Mouse (Mus musculus): ENCODE measurements around the gene Mecom. TPM values are rescaled to one million over a fixed set of nuclear protein-coding genes. Genes with fewer than 3 reads are reported as not detected.

Gene Mecom
- polyA plus RNA-seq, 1 experiment from 2014 or later: 218 TPM

DNA sequence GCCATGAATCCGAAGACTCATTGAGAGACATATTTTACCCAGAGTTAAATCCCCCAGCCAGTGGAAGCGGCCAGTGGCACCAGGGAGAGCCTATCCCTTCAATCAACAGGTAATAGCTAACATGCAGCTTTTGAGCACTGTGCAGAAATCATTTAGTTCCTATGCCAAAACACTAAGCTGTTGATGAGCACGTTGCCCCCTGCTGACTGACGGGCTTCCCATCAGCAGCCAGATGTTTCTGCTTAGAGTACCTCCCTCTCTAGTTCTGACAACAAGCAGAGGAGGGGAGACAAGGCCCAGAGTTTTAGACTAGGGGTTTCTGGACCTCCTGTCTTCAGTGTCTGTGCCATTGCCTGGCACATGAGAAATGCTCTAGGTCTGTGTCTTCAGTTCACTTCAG is 239.7 kb downstream of the Mecom start:
- H3K4me3 ChIP-seq (ENCODE audit: low read depth, low read length): no peak overlapping the region
- DNase-seq (ENCODE audit: low spot score) (no peak), ATAC-seq (ENCODE audit: insufficient number of reproducible peaks, low FRiP score, low TSS enrichment, low read depth) (no peak)
- peaks cover 20% of the 10 kb centered on the region for H3K4me1 ChIP-seq (ENCODE audit: control insufficient read depth, insufficient read depth, low read length)
- no peak overlapping the region for H3K27ac ChIP-seq (replicated peaks; ENCODE audit: low read depth, low read length)
- no peaks in the 10 kb centered on the region for H3K27me3 ChIP-seq (ENCODE audit: control insufficient read depth, insufficient read depth, low read length)
- no peaks in the 10 kb centered on the region for H3K36me3 ChIP-seq (ENCODE audit: control insufficient read depth, insufficient read depth, low read length)
- WGBS: 17% methylated on average over 4 of the region's 4 CpGs
- H3K9me3 ChIP-seq (ENCODE audit: control insufficient read depth, low read length): no peaks in the 10 kb centered on the region
- H3K4me2 ChIP-seq (ENCODE audit: low read depth, severe bottlenecking): no peak overlapping the region
- no peak overlapping the region for H3K9ac ChIP-seq (ENCODE audit: low read length)

DNA sequence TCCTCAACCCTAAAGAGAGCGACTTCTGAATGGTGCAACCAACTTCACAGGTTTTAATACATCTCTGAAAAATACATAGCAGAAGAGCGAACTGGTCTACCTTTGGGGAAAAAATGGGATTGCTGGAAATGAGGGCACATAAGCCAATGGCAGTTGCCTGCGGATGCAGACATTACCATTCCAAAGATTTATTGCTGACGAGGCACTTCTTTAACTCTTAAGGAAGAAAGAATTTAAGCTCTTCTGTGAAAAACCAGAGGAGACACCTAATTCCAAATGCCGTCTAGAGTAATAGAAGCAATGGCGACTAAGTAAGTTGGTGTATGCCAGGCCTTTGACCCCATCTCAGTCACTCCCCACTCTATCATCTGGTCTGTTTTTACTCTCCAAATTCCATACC is 240.2 kb downstream of the Mecom start:
- no peak overlapping the region for H3K4me2 ChIP-seq (ENCODE audit: low read depth, severe bottlenecking)
- no peaks in the 10 kb centered on the region for H3K9me3 ChIP-seq (ENCODE audit: control insufficient read depth, low read length)
- ATAC-seq (ENCODE audit: insufficient number of reproducible peaks, low FRiP score, low TSS enrichment, low read depth) (no peak), DNase-seq (ENCODE audit: low spot score) (no peak)
- no peak overlapping the region for H3K27ac ChIP-seq (replicated peaks; ENCODE audit: low read depth, low read length)
- H3K27me3 ChIP-seq (ENCODE audit: control insufficient read depth, insufficient read depth, low read length): no peaks in the 10 kb centered on the region
- no peak overlapping the region for H3K4me3 ChIP-seq (ENCODE audit: low read depth, low read length)
- H3K9ac ChIP-seq (ENCODE audit: low read length): no peak overlapping the region
- H3K36me3 ChIP-seq (ENCODE audit: control insufficient read depth, insufficient read depth, low read length): no peaks in the 10 kb centered on the region
- WGBS: 69% methylated on average over 6 of the region's 6 CpGs
- H3K4me1 ChIP-seq (ENCODE audit: control insufficient read depth, insufficient read depth, low read length): peaks cover 20% of the 10 kb centered on the region

DNA sequence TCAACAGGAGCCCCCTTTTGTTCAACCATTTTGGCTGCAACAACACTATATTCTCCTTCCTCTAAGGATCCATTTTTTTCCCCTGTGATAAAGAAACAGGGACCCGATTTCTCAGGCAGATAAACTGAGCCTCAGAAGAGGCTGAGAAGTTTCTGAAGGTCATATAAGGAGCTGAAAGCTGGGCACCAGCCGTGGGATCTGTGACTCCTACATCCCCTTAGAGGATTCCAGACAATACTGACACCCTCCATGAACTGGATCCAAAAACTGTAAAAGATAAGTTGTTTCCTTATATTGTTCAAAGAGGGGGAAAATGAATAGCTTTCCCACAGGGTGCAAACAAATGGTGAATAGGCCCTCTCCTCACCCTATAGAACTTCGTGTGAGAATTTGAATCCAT is 241.7 kb downstream of the Mecom start:
- H3K9me3 ChIP-seq (ENCODE audit: control insufficient read depth, low read length): no peaks in the 10 kb centered on the region
- DNase-seq (ENCODE audit: low spot score) (no peak), ATAC-seq (ENCODE audit: insufficient number of reproducible peaks, low FRiP score, low TSS enrichment, low read depth) (no peak)
- H3K27ac ChIP-seq (replicated peaks; ENCODE audit: low read depth, low read length): no peak overlapping the region
- no peaks in the 10 kb centered on the region for H3K36me3 ChIP-seq (ENCODE audit: control insufficient read depth, insufficient read depth, low read length)
- WGBS: 68% methylated on average over 3 of the region's 3 CpGs
- H3K4me3 ChIP-seq (ENCODE audit: low read depth, low read length): no peak overlapping the region
- peaks cover 22% of the 10 kb centered on the region for H3K4me1 ChIP-seq (ENCODE audit: control insufficient read depth, insufficient read depth, low read length)
- no peak overlapping the region for H3K9ac ChIP-seq (ENCODE audit: low read length)
- no peaks in the 10 kb centered on the region for H3K27me3 ChIP-seq (ENCODE audit: control insufficient read depth, insufficient read depth, low read length)
- H3K4me2 ChIP-seq (ENCODE audit: low read depth, severe bottlenecking): no peak overlapping the region

DNA sequence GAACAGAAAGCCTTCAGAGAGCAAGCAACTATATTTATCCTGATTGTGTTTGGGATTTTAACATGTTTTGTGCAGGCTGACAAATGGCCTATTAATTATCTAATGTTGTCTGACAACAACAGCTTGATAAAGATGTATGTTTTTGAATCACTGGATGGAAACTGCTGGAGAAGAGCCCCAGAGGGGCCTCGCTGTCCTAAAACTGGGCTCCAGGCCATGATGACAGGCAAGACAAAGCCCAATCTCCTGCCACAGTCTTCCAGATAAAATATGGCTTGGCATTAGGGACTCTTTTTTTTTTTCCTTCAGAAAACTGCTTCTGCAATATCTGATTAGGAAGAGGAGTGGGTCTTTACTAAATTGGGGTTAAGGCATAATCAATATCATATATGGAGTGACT is 248.3 kb downstream of the Mecom start:
- WGBS: 62% methylated on average over 1 of the region's 1 CpGs
- Histone ChIP-seq H3K9me3 (ENCODE audit: control insufficient read depth, low read length) (no peaks in the 10 kb centered on the region), H3K36me3 (ENCODE audit: control insufficient read depth, insufficient read depth, low read length) (no peaks in the 10 kb centered on the region), H3K4me1 (ENCODE audit: control insufficient read depth, insufficient read depth, low read length) (peaks cover 24% of the 10 kb centered on the region), H3K4me3 (ENCODE audit: low read depth, low read length) (no peak overlapping the region), H3K9ac (ENCODE audit: low read length) (no peak overlapping the region), H3K27me3 (ENCODE audit: control insufficient read depth, insufficient read depth, low read length) (no peaks in the 10 kb centered on the region), H3K27ac (replicated peaks; ENCODE audit: low read depth, low read length) (0 out of 2 replicates have a peak overlapping the region, but pooled peaks have one; percentile 42), H3K4me2 (ENCODE audit: low read depth, severe bottlenecking) (no peak overlapping the region)
- no peak for ATAC-seq (ENCODE audit: insufficient number of reproducible peaks, low FRiP score, low TSS enrichment, low read depth)
- no peak for DNase-seq (ENCODE audit: low spot score)

DNA sequence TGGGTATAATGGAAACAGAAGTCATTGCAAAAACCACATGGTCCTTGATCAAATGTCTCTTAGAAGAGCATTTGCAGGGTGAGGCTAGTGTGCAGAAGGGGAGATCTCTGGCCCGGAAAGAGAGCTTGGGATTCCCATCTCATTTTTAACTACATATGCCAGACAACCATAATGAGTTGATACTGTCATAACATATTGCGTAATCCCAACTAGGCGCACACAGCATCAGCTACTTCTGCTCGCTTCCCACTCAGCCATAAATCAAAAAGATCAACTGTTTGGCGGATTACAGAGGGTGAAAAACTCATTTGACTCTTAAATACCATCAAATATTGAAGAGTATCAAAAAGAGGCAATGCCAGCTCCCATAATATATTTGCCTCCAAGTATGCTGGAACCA is 253.4 kb downstream of the Mecom start:
- Histone ChIP-seq H3K36me3 (ENCODE audit: control insufficient read depth, insufficient read depth, low read length) (no peaks in the 10 kb centered on the region; the same call in 1 of the 2 replicates), H3K4me2 (ENCODE audit: low read depth, severe bottlenecking) (no peak overlapping the region), H3K9me3 (ENCODE audit: control insufficient read depth, low read length) (no peaks in the 10 kb centered on the region), H3K9ac (ENCODE audit: low read length) (no peak overlapping the region), H3K27ac (replicated peaks; ENCODE audit: low read depth, low read length) (no peak overlapping the region), H3K27me3 (ENCODE audit: control insufficient read depth, insufficient read depth, low read length) (no peaks in the 10 kb centered on the region), H3K4me1 (ENCODE audit: control insufficient read depth, insufficient read depth, low read length) (peaks cover 12% of the 10 kb centered on the region), H3K4me3 (ENCODE audit: low read depth, low read length) (no peak overlapping the region)
- ATAC-seq (ENCODE audit: insufficient number of reproducible peaks, low FRiP score, low TSS enrichment, low read depth) (no peak), DNase-seq (ENCODE audit: low spot score) (no peak)
- WGBS: 90% methylated on average over 5 of the region's 5 CpGs

DNA sequence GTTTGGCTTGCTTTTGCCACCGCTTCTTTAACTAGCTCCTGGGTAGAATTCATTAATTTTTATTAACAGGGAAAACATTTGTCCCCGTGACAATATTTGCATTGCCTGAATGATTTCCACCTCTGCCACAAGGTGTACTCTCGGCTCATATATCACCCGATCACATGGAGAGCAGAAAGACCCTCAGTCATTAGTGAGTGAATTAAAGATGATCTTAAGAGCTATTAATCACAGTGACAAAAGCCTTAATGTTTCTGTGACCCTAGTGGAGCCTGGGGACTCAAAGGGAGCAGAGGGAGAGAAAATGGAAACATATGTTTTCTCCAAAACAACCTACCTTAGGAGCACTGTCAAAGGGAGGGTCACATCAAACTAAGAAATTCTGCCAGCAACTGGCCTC is 261.3 kb downstream of the Mecom start:
- WGBS: 11% methylated on average over 4 of the region's 4 CpGs
- H3K4me2 ChIP-seq (ENCODE audit: low read depth, severe bottlenecking): no peak overlapping the region
- H3K4me3 ChIP-seq (ENCODE audit: low read depth, low read length): no peak overlapping the region
- H3K36me3 ChIP-seq (ENCODE audit: control insufficient read depth, insufficient read depth, low read length): no peaks in the 10 kb centered on the region
- no peaks in the 10 kb centered on the region for H3K9me3 ChIP-seq (ENCODE audit: control insufficient read depth, low read length)
- H3K4me1 ChIP-seq (ENCODE audit: control insufficient read depth, insufficient read depth, low read length): peaks cover 25% of the 10 kb centered on the region
- H3K27me3 ChIP-seq (ENCODE audit: control insufficient read depth, insufficient read depth, low read length): no peaks in the 10 kb centered on the region
- DNase-seq (ENCODE audit: low spot score) (no peak), ATAC-seq (ENCODE audit: insufficient number of reproducible peaks, low FRiP score, low TSS enrichment, low read depth) (no peak)
- no peak overlapping the region for H3K9ac ChIP-seq (ENCODE audit: low read length)
- peak overlapping the region; percentile 43; the same call in 1 of the 2 replicates for H3K27ac ChIP-seq (replicated peaks; ENCODE audit: low read depth, low read length)

DNA sequence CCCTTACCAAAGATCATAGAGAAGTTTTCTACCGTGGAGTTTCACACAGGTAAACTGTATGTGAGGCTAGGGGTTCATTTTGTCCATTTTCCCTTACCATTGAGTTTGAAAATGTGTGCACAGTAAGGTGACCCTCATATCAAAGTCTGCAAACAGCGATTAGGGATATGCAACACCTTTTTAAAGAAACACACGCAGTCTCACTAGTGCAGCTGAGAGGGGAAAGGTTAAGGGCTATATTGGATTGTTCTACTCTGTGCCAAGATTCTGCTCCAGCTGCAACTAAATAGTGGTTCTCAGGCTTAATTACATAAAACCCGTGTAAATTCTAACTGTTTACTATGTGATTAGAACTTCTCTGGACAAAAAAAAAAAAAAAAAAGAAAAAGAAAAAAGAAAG is 263.7 kb downstream of the Mecom start:
- DNase-seq (ENCODE audit: low spot score): no peak
- 50% methylated on average over 4 of the region's 4 CpGs for WGBS

DNA sequence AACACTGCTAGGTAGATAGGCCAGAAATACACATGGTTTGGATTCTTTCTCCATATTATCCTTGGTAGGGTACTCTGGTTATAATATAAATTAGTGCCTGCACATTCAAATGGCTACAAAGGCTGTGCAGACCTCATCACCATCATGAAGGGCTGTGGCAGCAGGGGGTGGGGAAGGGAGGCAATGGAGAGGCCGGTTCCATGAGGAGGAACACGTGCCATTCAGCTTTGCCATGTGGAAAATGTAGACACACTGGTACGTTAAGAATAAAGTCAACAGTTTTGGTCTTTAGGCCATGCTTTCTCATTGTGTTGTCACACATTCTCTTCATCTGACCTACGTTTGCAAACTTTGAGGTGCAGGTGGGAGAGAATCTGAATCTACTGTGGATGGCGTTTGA is 264.2 kb downstream of the Mecom start:
- no peak for ATAC-seq (ENCODE audit: insufficient number of reproducible peaks, low FRiP score, low TSS enrichment, low read depth)
- Histone ChIP-seq H3K36me3 (ENCODE audit: control insufficient read depth, insufficient read depth, low read length) (no peaks in the 10 kb centered on the region), H3K4me2 (ENCODE audit: low read depth, severe bottlenecking) (no peak overlapping the region), H3K9ac (ENCODE audit: low read length) (no peak overlapping the region), H3K9me3 (ENCODE audit: control insufficient read depth, low read length) (no peaks in the 10 kb centered on the region), H3K27ac (replicated peaks; ENCODE audit: low read depth, low read length) (no peak overlapping the region), H3K4me1 (ENCODE audit: control insufficient read depth, insufficient read depth, low read length) (peaks cover 22% of the 10 kb centered on the region), H3K4me3 (ENCODE audit: low read depth, low read length) (no peak overlapping the region), H3K27me3 (ENCODE audit: control insufficient read depth, insufficient read depth, low read length) (no peaks in the 10 kb centered on the region)
- no peak for DNase-seq (ENCODE audit: low spot score)
- WGBS: 79% methylated on average over 5 of the region's 5 CpGs

More for the DNA sequence above, 263.7 kb downstream of the Mecom start:
- Histone ChIP-seq H3K9me3 (ENCODE audit: control insufficient read depth, low read length) (no peaks in the 10 kb centered on the region), H3K36me3 (ENCODE audit: control insufficient read depth, insufficient read depth, low read length) (no peaks in the 10 kb centered on the region), H3K4me1 (ENCODE audit: control insufficient read depth, insufficient read depth, low read length) (peaks cover 22% of the 10 kb centered on the region), H3K27me3 (ENCODE audit: control insufficient read depth, insufficient read depth, low read length) (no peaks in the 10 kb centered on the region), H3K27ac (replicated peaks; ENCODE audit: low read depth, low read length) (no peak overlapping the region), H3K4me2 (ENCODE audit: low read depth, severe bottlenecking) (no peak overlapping the region), H3K4me3 (ENCODE audit: low read depth, low read length) (no peak overlapping the region), H3K9ac (ENCODE audit: low read length) (no peak overlapping the region)
- ATAC-seq (ENCODE audit: insufficient number of reproducible peaks, low FRiP score, low TSS enrichment, low read depth): no peak

DNA sequence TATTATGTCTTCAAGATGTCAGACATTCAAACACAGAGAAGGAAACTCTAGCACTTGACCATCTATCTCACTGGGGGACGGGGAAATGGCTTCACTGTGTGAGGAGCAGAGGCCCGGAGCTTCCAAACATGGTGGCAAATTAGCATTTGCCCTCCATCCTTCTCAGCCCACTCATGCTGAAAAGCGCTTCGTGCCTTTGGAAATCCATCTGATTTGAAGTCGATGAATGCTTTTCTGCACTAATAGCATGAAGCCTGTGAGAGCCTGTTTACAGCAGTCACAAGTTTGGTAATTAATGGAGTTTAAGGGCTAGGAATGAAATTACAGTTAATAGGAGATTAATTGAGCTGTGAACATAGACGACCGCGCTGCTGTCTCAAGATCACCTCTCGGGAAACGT is 270.2 kb downstream of the Mecom start:
- no peak overlapping the region for H3K27ac ChIP-seq (replicated peaks; ENCODE audit: low read depth, low read length)
- 0 out of 2 replicates have a peak, but pooled peaks cover 7% of the 10 kb centered on the region for H3K4me1 ChIP-seq (ENCODE audit: control insufficient read depth, insufficient read depth, low read length)
- 79% methylated on average over 10 of the region's 10 CpGs for WGBS

More for the DNA sequence above, 270.2 kb downstream of the Mecom start:
- Histone ChIP-seq H3K4me2 (ENCODE audit: low read depth, severe bottlenecking) (no peak overlapping the region), H3K9ac (ENCODE audit: low read length) (no peak overlapping the region), H3K36me3 (ENCODE audit: control insufficient read depth, insufficient read depth, low read length) (no peaks in the 10 kb centered on the region), H3K27me3 (ENCODE audit: control insufficient read depth, insufficient read depth, low read length) (no peaks in the 10 kb centered on the region), H3K9me3 (ENCODE audit: control insufficient read depth, low read length) (no peaks in the 10 kb centered on the region), H3K4me3 (ENCODE audit: low read depth, low read length) (no peak overlapping the region)
- DNase-seq (ENCODE audit: low spot score) (no peak), ATAC-seq (ENCODE audit: insufficient number of reproducible peaks, low FRiP score, low TSS enrichment, low read depth) (no peak)

Data from limb, embryonic 11.5 days (tissue).